Mouse (Mus musculus) heart, embryonic 16.5 days (tissue): Measurements from ENCODE around the gene Vav3. TPM values are rescaled to one million over a fixed set of nuclear protein-coding genes. Genes with fewer than 3 reads are reported as not detected.

Experiments used
- ATAC-seq: fragments of 200-750 bp; cut with Nextera tagmentation; replicated peaks from 2 replicates; pipeline ENCODE4 v1.8.0; 2017; ENCODE audit warnings: moderate number of reproducible peaks; ENCODE audit not compliant: insufficient read depth, low FRiP score; ENCODE audit errors: extremely low read depth
- H3K27ac ChIP-seq: fragments of 300-500 bp; sonication (generic); 2 replicates; pipeline ENCODE4 v1.5.1; 2014; ENCODE audit warnings: mild to moderate bottlenecking, low read length, control low read depth, moderate library complexity
- H3K27me3 ChIP-seq: fragments of 300-500 bp; sonication (generic); 2 replicates; pipeline ENCODE4 v1.6.1; 2014; ENCODE audit warnings: low read length, mixed read lengths; ENCODE audit not compliant: control insufficient read depth, insufficient read depth
- H3K36me3 ChIP-seq: fragments of 300-500 bp; sonication (generic); 2 replicates; pipeline ENCODE4 v1.6.1; 2014; ENCODE audit not compliant: control insufficient read depth, insufficient read depth
- H3K4me1 ChIP-seq: fragments of 300-500 bp; sonication (generic); 2 replicates; pipeline ENCODE4 v1.6.1; 2014; ENCODE audit warnings: low read length, mixed read lengths; ENCODE audit not compliant: control insufficient read depth, insufficient read depth
- H3K4me2 ChIP-seq: fragments of 300-500 bp; sonication (generic); 2 replicates; pipeline ENCODE4 v1.6.1; 2014; ENCODE audit warnings: low read depth, mild to moderate bottlenecking, control low read depth, low read length
- H3K4me3 ChIP-seq: fragments of 300-500 bp; sonication (generic); 2 replicates; pipeline ENCODE4 v1.5.1; 2014; ENCODE audit warnings: mild to moderate bottlenecking, control low read depth, low read length
- H3K9ac ChIP-seq: fragments of 300-500 bp; sonication (generic); 2 replicates; pipeline ENCODE4 v1.6.1; 2014; ENCODE audit warnings: low read length, control low read depth
- H3K9me3 ChIP-seq: fragments of 300-500 bp; sonication (generic); replicated peaks from 2 replicates; pipeline ENCODE4 v1.6.1; 2016; ENCODE audit warnings: low read length; ENCODE audit not compliant: control insufficient read depth
- WGBS: fragments of 180-500 bp; shearing (Covaris S2); extraction: QIAGEN DNeasy Blood & Tissue Kit; methylation state at CpG from one replicate; pipeline ENCODE4 v1.1.7; 2014; 5-methylcytosine and 5-hydroxymethylcytosine counted together
- polyA plus RNA-seq: library from polyadenylated mRNA; unstranded; fragments of >200 nt; fragmentation: Nextera tagmentation; extraction: Ambion mirVana; gene quantifications from 2 replicates; pipeline ENCODE4 v1.2.1, GENCODE M21; 2015

Gene Vav3
- polyA plus RNA-seq, 1 experiment from 2014 or later = 8.0 TPM

DNA sequence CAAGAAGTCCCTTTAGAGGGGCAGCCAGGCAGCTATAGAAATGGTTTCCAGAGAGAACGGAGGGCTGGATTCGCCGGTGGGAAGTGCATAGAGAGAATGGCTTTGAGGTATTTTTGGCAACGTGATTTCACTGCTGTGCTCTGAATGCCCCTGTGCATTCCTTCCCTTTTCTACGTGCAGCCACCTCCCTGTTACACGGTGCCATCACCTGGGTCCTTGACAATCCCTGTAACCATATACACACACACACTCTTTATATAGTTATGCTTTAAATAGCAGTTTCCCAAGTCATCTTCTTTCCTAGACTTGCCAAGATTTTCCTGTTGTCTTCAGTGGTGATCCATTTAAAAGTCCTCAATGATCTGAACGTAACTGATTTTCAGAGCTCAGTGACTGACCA, 181.7 kb downstream of the Vav3 start:
- no peak overlapping the region for H3K9ac ChIP-seq
- no peaks in the 10 kb centered on the region for H3K4me1 ChIP-seq
- ATAC-seq = peak; percentile 52; the same call in 1 of the 2 replicates
- H3K36me3 ChIP-seq = no peaks in the 10 kb centered on the region
- no peak overlapping the region for H3K4me3 ChIP-seq
- H3K9me3 ChIP-seq = no peaks in the 10 kb centered on the region
- 43% methylated on average over 7 of the region's 7 CpGs for WGBS
- H3K27me3 ChIP-seq = no peaks in the 10 kb centered on the region
- no peak overlapping the region for H3K27ac ChIP-seq
- H3K4me2 ChIP-seq = no peak overlapping the region; the same call in 1 of the 2 replicates

DNA sequence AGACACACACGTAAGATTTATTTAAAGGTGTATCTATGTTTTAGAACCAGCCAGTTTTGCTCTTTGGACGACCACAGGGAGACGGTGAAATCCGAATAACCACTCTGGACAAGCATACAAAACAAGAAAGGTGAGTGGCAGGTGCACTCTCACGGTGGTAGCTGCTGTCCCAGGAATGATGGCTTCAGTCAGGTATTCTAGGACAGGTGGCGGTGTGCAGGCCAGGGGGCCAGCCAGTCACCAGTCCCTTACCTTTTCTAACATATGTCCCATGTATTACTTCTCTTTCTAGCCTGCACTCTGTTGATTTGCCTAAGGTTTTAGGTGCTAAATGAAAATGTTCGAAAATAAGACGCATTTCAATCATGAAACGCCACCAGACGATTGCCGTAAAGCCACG, 185.4 kb downstream of the Vav3 start:
- Histone ChIP-seq H3K27me3 (no peaks in the 10 kb centered on the region), H3K36me3 (no peaks in the 10 kb centered on the region), H3K4me2 (no peak overlapping the region), H3K9ac (no peak overlapping the region), H3K4me1 (no peaks in the 10 kb centered on the region), H3K4me3 (no peak overlapping the region), H3K27ac (no peak overlapping the region), H3K9me3 (no peaks in the 10 kb centered on the region)
- 91% methylated on average over 12 of the region's 12 CpGs for WGBS
- ATAC-seq = no peak

DNA sequence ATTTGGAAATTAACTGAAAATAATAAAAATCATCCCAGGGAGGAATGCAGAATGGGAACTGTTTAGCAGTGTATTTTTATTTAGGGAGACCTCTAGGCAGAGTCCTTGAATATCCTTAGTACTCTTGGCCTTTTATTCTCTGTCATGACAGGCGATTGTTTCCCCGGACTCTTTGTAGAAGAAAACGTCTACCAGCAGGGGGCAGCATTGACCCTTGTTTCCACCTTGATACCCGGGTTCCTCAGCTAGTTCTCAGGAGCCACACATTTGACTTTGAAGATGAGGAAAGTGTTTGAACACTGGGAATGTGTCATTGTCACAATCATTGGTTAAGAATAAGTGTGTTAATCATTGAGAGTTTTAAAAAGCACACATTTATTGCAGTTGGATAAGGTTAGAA, 185.8 kb downstream of the Vav3 start:
- 4% methylated on average over 4 of the region's 4 CpGs for WGBS
- no peaks in the 10 kb centered on the region for H3K9me3 ChIP-seq
- no peak overlapping the region for H3K9ac ChIP-seq
- H3K27ac ChIP-seq = no peak overlapping the region
- H3K27me3 ChIP-seq = no peaks in the 10 kb centered on the region
- H3K4me2 ChIP-seq = no peak overlapping the region
- no peaks in the 10 kb centered on the region for H3K36me3 ChIP-seq
- no peak for ATAC-seq
- H3K4me1 ChIP-seq = no peaks in the 10 kb centered on the region
- no peak overlapping the region for H3K4me3 ChIP-seq

DNA sequence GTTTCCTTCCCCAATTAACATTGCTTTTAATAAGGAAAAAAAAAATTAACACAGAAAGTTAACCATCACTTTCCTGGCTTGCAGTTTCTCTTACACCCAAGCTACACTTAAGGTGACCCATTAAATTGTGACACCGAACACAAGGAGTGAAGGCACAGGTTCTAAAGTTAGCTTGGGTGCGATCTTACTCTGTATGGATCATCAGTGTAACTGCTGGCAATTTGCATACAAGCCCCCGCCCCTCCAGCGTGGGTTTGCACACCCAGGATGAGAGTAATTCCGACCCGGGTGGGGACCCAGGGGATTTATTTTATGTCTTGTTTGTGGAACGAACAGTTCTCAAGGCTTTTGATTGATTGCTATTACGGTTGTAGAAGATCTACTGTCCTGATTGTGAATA, 186.2 kb downstream of the Vav3 start:
- 69% methylated on average over 8 of the region's 8 CpGs for WGBS
- no peak for ATAC-seq

DNA sequence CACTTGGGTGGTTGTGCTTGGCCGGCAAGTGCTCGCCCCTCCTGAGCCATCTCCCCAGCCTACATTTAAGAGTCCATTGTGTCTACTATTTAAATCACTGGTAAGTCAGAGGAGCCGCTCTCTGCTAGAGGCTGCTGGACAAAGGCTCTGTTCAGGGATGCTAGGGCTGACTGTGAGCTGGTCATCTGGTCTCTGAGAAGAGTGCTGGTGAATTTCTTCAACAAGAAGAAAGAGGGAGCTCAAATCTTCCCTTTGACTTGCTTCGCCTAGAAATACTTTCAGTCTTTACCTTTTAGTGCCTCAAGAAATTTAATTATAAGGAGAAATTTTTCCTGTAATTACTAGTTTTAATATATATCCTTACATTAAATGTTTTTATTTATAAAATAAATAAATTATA, 188.2 kb downstream of the Vav3 start:
- H3K27me3 ChIP-seq = no peaks in the 10 kb centered on the region
- ATAC-seq = no peak
- no peak overlapping the region for H3K27ac ChIP-seq
- H3K9me3 ChIP-seq = no peaks in the 10 kb centered on the region
- H3K9ac ChIP-seq = no peak overlapping the region
- H3K4me2 ChIP-seq = no peak overlapping the region
- 79% methylated on average over 4 of the region's 4 CpGs for WGBS
- H3K36me3 ChIP-seq = no peaks in the 10 kb centered on the region
- no peak overlapping the region for H3K4me3 ChIP-seq
- no peaks in the 10 kb centered on the region for H3K4me1 ChIP-seq

More for the DNA sequence above, 186.2 kb downstream of the Vav3 start:
- no peaks in the 10 kb centered on the region for H3K27me3 ChIP-seq
- H3K9me3 ChIP-seq = no peaks in the 10 kb centered on the region
- H3K4me2 ChIP-seq = no peak overlapping the region
- H3K4me3 ChIP-seq = no peak overlapping the region
- no peaks in the 10 kb centered on the region for H3K4me1 ChIP-seq
- no peak overlapping the region for H3K27ac ChIP-seq
- no peak overlapping the region for H3K9ac ChIP-seq
- no peaks in the 10 kb centered on the region for H3K36me3 ChIP-seq

DNA sequence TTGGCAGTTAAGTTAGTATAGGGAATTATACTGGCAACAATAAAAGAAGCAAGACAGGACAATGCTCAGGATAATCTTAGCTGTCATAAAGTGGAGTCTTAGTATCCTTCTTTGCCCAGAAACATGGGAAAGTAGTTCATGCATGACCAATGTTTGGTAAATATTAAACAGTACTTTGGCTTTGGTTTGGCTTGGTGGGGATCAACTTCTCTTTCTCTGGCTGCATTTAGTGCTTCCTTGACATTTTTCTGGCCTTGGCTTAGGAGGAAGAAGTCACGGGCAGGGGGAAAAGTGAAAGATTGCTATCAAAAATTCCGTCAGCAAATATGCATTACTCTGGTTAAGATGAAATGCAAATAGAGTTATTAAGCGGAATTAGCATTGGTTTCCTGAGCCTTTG, 197.2 kb downstream of the Vav3 start:
- 77% methylated on average over 3 of the region's 3 CpGs for WGBS
- no peaks in the 10 kb centered on the region for H3K27me3 ChIP-seq
- H3K4me3 ChIP-seq = no peak overlapping the region
- H3K27ac ChIP-seq = no peak overlapping the region
- H3K4me2 ChIP-seq = no peak overlapping the region
- H3K9ac ChIP-seq = no peak overlapping the region
- H3K4me1 ChIP-seq = no peaks in the 10 kb centered on the region
- no peak for ATAC-seq
- no peaks in the 10 kb centered on the region for H3K9me3 ChIP-seq
- no peaks in the 10 kb centered on the region for H3K36me3 ChIP-seq

DNA sequence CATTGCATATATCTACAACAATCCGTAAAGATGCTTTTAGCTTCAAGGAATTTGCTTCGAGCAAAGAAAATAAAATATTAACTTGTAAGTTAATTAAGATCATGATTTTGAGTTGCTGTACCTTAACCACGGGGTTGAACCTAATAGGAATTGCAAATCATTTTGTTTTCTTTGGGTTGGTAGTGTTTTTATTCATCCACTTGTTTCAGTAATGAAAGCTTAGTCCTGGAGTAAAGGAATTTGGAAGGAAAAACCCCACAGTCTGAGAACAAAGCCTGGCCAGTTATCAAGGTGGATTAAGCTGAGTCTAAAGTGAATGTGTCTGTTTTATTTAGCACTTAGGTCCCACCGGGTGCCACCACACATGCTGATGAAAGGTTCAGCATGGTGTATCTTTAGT, 199.6 kb downstream of the Vav3 start:
- 60% methylated on average over 4 of the region's 4 CpGs for WGBS
- ATAC-seq = no peak

DNA sequence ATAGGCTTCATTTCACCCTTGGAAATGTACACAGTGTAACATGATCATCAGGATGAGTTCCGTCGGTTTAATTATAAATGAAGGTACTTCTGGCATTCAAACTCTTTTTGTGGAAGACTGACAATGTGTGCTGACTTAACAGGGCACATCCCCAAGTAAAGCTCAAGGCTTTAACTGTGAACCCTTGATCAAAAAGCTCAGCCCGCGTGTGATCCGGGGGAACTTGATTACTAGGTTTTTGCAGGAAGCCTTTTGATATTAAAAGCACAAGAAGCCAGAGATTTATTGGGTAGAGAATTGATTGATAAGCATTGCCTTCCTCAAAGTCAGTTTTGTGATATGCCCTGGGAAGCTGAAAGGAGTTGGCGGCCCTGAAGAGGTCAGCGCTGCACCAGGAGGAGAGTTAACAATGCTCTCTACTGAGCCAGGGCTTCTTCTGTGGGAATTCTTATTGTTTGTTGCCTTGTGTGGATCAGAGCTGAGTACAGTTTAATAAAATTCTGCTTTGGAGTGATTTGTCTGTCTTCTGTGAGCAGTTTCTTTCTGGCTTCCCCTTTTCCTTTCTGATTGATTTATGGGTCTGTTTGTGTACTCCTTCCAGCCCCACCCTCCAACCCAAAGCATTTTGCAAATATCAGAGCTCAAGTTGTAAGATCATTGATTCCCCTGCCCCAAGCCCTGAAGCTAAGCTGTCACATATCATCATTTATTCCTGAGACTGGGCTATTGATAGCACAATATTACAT, 204.2 kb downstream of the Vav3 start:
- no peak overlapping the region for H3K27ac ChIP-seq
- no peaks in the 10 kb centered on the region for H3K36me3 ChIP-seq
- H3K9ac ChIP-seq = no peak overlapping the region
- no peak overlapping the region for H3K4me2 ChIP-seq
- H3K27me3 ChIP-seq = no peaks in the 10 kb centered on the region
- H3K4me3 ChIP-seq = no peak overlapping the region
- WGBS = 68% methylated on average over 7 of the region's 7 CpGs
- ATAC-seq = no peak
- H3K4me1 ChIP-seq = no peaks in the 10 kb centered on the region
- no peaks in the 10 kb centered on the region for H3K9me3 ChIP-seq

More for the DNA sequence above, 199.6 kb downstream of the Vav3 start:
- Histone ChIP-seq H3K9me3 (no peaks in the 10 kb centered on the region), H3K27ac (no peak overlapping the region), H3K4me2 (no peak overlapping the region), H3K4me1 (no peaks in the 10 kb centered on the region), H3K9ac (no peak overlapping the region), H3K27me3 (no peaks in the 10 kb centered on the region), H3K36me3 (no peaks in the 10 kb centered on the region), H3K4me3 (no peak overlapping the region)

DNA sequence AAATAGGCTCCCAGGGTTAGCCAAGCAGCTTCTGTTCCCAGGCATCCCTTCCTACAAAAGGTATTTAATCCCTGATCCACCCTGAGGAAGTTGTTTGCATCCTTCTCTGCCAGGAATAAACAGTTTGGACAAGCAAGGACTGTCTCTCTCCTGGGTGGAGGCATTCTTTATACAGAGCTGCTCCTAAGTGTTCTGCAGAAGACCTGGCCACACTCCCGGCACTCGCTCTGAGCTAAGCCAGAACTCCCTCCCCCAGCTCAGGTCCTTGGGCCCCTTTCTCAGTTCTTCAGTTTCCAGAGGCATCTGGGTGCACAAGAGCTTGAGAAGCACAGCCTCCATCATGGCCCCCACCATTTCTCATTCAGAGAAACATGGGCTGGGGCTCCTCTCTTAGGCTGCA, 216.9 kb downstream of the Vav3 start:
- WGBS = 44% methylated on average over 2 of the region's 2 CpGs
- Histone ChIP-seq H3K27ac (no peak overlapping the region), H3K9me3 (no peaks in the 10 kb centered on the region), H3K4me3 (no peak overlapping the region), H3K4me2 (no peak overlapping the region), H3K27me3 (no peaks in the 10 kb centered on the region), H3K4me1 (no peaks in the 10 kb centered on the region), H3K9ac (no peak overlapping the region), H3K36me3 (no peaks in the 10 kb centered on the region)
- ATAC-seq = no peak
